Mouse (Mus musculus): Measurements from ENCODE around the gene Aasdh. TPM values are rescaled to one million over a fixed set of nuclear protein-coding genes. Genes with fewer than 3 reads are reported as not detected.
A peak's percentile ranks its signal among the peaks of the same experiment; 100 is the strongest.

Aasdh gene
- polyA plus RNA-seq, 1 experiment from 2014 or later = 18.0 TPM

GRCm38 (mm10) chr5:76855829-76856600 lies 49.3 kb downstream of the Aasdh start:
- Histone ChIP-seq H3K27ac (replicated peaks) (no peak overlapping the region), H3K36me3 (peaks cover 33% of the 10 kb centered on the region), H3K4me2 (peak overlapping the region; percentile 42; the same call in 1 of the 2 replicates), H3K27me3 (peaks cover 7% of the 10 kb centered on the region; the same call in 1 of the 2 replicates), H3K9ac (no peak overlapping the region), H3K4me1 (replicated peaks) (peaks cover 18% of the 10 kb centered on the region), H3K4me3 (no peak overlapping the region), H3K9me3 (no peaks in the 10 kb centered on the region)
- 28% methylated on average over 25 of the region's 25 CpGs for WGBS
- no peak for ATAC-seq (ENCODE audit: low FRiP score, low read depth)

GRCm38 (mm10) chr5:76853549-76853948 lies 51.8 kb downstream of the Aasdh start:
- H3K27ac ChIP-seq (replicated peaks) = no peak overlapping the region
- ATAC-seq (ENCODE audit: low FRiP score, low read depth) = peak; percentile 84
- peaks cover 7% of the 10 kb centered on the region; the same call in 1 of the 2 replicates for H3K27me3 ChIP-seq
- no peak overlapping the region for H3K9ac ChIP-seq
- WGBS = 11% methylated on average over 10 of the region's 10 CpGs
- peaks cover 19% of the 10 kb centered on the region for H3K36me3 ChIP-seq
- H3K4me3 ChIP-seq = no peak overlapping the region
- peaks cover 18% of the 10 kb centered on the region for H3K4me1 ChIP-seq (replicated peaks)
- no peak overlapping the region for H3K4me2 ChIP-seq
- H3K9me3 ChIP-seq = no peaks in the 10 kb centered on the region

GRCm38 (mm10) chr5:76851316-76851715 lies 54.0 kb downstream of the Aasdh start:
- Histone ChIP-seq H3K4me1 (replicated peaks) (peaks cover 7% of the 10 kb centered on the region), H3K9me3 (no peaks in the 10 kb centered on the region), H3K27ac (replicated peaks) (no peak overlapping the region), H3K36me3 (peaks cover 7% of the 10 kb centered on the region; the same call in 1 of the 2 replicates), H3K4me2 (no peak overlapping the region), H3K4me3 (no peak overlapping the region), H3K9ac (no peak overlapping the region), H3K27me3 (peaks cover 7% of the 10 kb centered on the region; the same call in 1 of the 2 replicates)
- 79% methylated on average over 4 of the region's 4 CpGs for WGBS
- ATAC-seq (ENCODE audit: low FRiP score, low read depth) = no peak

GRCm38 (mm10) chr5:76847106-76847505 lies 58.2 kb downstream of the Aasdh start:
- no peak overlapping the region for H3K9ac ChIP-seq
- no peak overlapping the region for H3K4me2 ChIP-seq
- WGBS = 90% methylated on average over 6 of the region's 6 CpGs
- H3K4me3 ChIP-seq = no peak overlapping the region
- no peaks in the 10 kb centered on the region for H3K27me3 ChIP-seq
- no peak overlapping the region for H3K27ac ChIP-seq (replicated peaks)
- H3K36me3 ChIP-seq = no peaks in the 10 kb centered on the region
- no peak for ATAC-seq (ENCODE audit: low FRiP score, low read depth)
- H3K9me3 ChIP-seq = no peaks in the 10 kb centered on the region
- peaks cover 13% of the 10 kb centered on the region for H3K4me1 ChIP-seq (replicated peaks)

- Histone ChIP-seq H3K4me3 (no peak overlapping the region), H3K27ac (replicated peaks) (peak overlapping the region; percentile 58), H3K9me3 (no peaks in the 10 kb centered on the region), H3K4me2 (no peak overlapping the region), H3K36me3 (peaks cover 3% of the 10 kb centered on the region; the same call in 1 of the 2 replicates), H3K27me3 (no peaks in the 10 kb centered on the region), H3K4me1 (replicated peaks) (peaks cover 13% of the 10 kb centered on the region), H3K9ac (no peak overlapping the region)
- ATAC-seq (ENCODE audit: low FRiP score, low read depth) = peak; percentile 59
- WGBS = 40% methylated on average over 14 of the region's 14 CpGs
These were observed 60.6 kb downstream of the Aasdh start for GRCm38 (mm10) chr5:76844618-76845186.

GRCm38 (mm10) chr5:76843851-76844419 lies 61.4 kb downstream of the Aasdh start:
- peaks cover 13% of the 10 kb centered on the region for H3K4me1 ChIP-seq (replicated peaks)
- peak; percentile 53; the same call in 1 of the 2 replicates for ATAC-seq (ENCODE audit: low FRiP score, low read depth)
- H3K9me3 ChIP-seq = no peaks in the 10 kb centered on the region
- no peak overlapping the region for H3K4me3 ChIP-seq
- H3K36me3 ChIP-seq = peaks cover 3% of the 10 kb centered on the region; the same call in 1 of the 2 replicates
- H3K4me2 ChIP-seq = no peak overlapping the region
- WGBS = 85% methylated on average over 9 of the region's 9 CpGs
- no peak overlapping the region for H3K9ac ChIP-seq
- H3K27ac ChIP-seq (replicated peaks) = peak overlapping the region; percentile 58; the same call in 1 of the 2 replicates
- no peaks in the 10 kb centered on the region for H3K27me3 ChIP-seq

- 0 out of 2 replicates have a peak, but pooled peaks have one; percentile 32 for ATAC-seq (ENCODE audit: low FRiP score, low read depth)
- 0 out of 2 replicates have a peak overlapping the region, but pooled peaks have one; percentile 58 for H3K27ac ChIP-seq (replicated peaks)
- peaks cover 13% of the 10 kb centered on the region for H3K4me1 ChIP-seq (replicated peaks)
These were observed 61.9 kb downstream of the Aasdh start for GRCm38 (mm10) chr5:76843448-76843847.

GRCm38 (mm10) chr5:76841859-76842258 lies 63.5 kb downstream of the Aasdh start:
- 84% methylated on average over 2 of the region's 2 CpGs for WGBS
- Histone ChIP-seq H3K4me3 (no peak overlapping the region), H3K4me2 (no peak overlapping the region), H3K27ac (replicated peaks) (no peak overlapping the region), H3K9ac (no peak overlapping the region), H3K4me1 (replicated peaks) (peaks cover 13% of the 10 kb centered on the region), H3K9me3 (no peaks in the 10 kb centered on the region), H3K36me3 (peaks cover 3% of the 10 kb centered on the region; the same call in 1 of the 2 replicates), H3K27me3 (no peaks in the 10 kb centered on the region)
- ATAC-seq (ENCODE audit: low FRiP score, low read depth) = no peak

More at GRCm38 (mm10) chr5:76843448-76843847, 61.9 kb downstream of the Aasdh start:
- Histone ChIP-seq H3K4me2 (no peak overlapping the region), H3K9me3 (no peaks in the 10 kb centered on the region), H3K9ac (no peak overlapping the region), H3K27me3 (no peaks in the 10 kb centered on the region), H3K4me3 (no peak overlapping the region), H3K36me3 (peaks cover 3% of the 10 kb centered on the region; the same call in 1 of the 2 replicates)
- WGBS = 18% methylated on average over 4 of the region's 4 CpGs

- H3K4me1 ChIP-seq (replicated peaks) = peaks cover 9% of the 10 kb centered on the region
- no peak overlapping the region for H3K9ac ChIP-seq
- H3K27ac ChIP-seq (replicated peaks) = no peak overlapping the region
- 80% methylated on average over 6 of the region's 6 CpGs for WGBS
- ATAC-seq (ENCODE audit: low FRiP score, low read depth) = no peak
- H3K4me2 ChIP-seq = no peak overlapping the region
- no peak overlapping the region for H3K4me3 ChIP-seq
- H3K36me3 ChIP-seq = peaks cover 3% of the 10 kb centered on the region; the same call in 1 of the 2 replicates
- H3K9me3 ChIP-seq = no peaks in the 10 kb centered on the region
- H3K27me3 ChIP-seq = no peaks in the 10 kb centered on the region
These were observed 65.5 kb downstream of the Aasdh start for GRCm38 (mm10) chr5:76839786-76840185.

GRCm38 (mm10) chr5:76837018-76837417 lies 68.3 kb downstream of the Aasdh start:
- Histone ChIP-seq H3K9ac (no peak overlapping the region), H3K9me3 (no peaks in the 10 kb centered on the region), H3K4me2 (no peak overlapping the region), H3K36me3 (peaks cover 5% of the 10 kb centered on the region; the same call in 1 of the 2 replicates), H3K4me3 (no peak overlapping the region), H3K27me3 (no peaks in the 10 kb centered on the region), H3K27ac (replicated peaks) (no peak overlapping the region), H3K4me1 (replicated peaks) (0 out of 2 replicates have a peak, but pooled peaks cover 3% of the 10 kb centered on the region)
- no peak for ATAC-seq (ENCODE audit: low FRiP score, low read depth)
- WGBS = 55% methylated on average over 5 of the region's 5 CpGs

GRCm38 (mm10) chr5:76832529-76833210 lies 72.6 kb downstream of the Aasdh start:
- ATAC-seq (ENCODE audit: low FRiP score, low read depth) = no peak
- Histone ChIP-seq H3K4me3 (no peak overlapping the region), H3K27me3 (no peaks in the 10 kb centered on the region), H3K36me3 (peaks cover 3% of the 10 kb centered on the region; the same call in 1 of the 2 replicates), H3K4me2 (no peak overlapping the region), H3K27ac (replicated peaks) (no peak overlapping the region), H3K4me1 (replicated peaks) (peaks cover 21% of the 10 kb centered on the region), H3K9ac (no peak overlapping the region), H3K9me3 (no peaks in the 10 kb centered on the region)
- 73% methylated on average over 17 of the region's 17 CpGs for WGBS

All from hindbrain, embryonic 15.5 days (tissue).